Mouse (Mus musculus) forebrain, embryonic 10.5 days (tissue): ENCODE measurements around the gene Thnsl2. TPM values are rescaled to one million over a fixed set of nuclear protein-coding genes. Genes with fewer than 3 reads are reported as not detected.

ENCODE experiments used
- DNase-seq: peaks from one replicate; pipeline ENCODE4 v3.0.0-alpha.2; 2017; ENCODE audit warnings: low spot score; ENCODE audit errors: extremely low spot score
- H3K27ac ChIP-seq: fragments of 300-500 bp; sonication (generic); 2 replicates; pipeline ENCODE4 v1.5.1; 2016; ENCODE audit warnings: mild to moderate bottlenecking
- H3K27me3 ChIP-seq: fragments of 300-500 bp; sonication (generic); 2 replicates; pipeline ENCODE4 v1.6.1; 2016; ENCODE audit warnings: mild to moderate bottlenecking; ENCODE audit not compliant: poor library complexity, severe bottlenecking
- H3K36me3 ChIP-seq: fragments of 300-500 bp; sonication (generic); replicated peaks from 2 replicates; pipeline ENCODE4 v1.6.1; 2016; ENCODE audit warnings: mild to moderate bottlenecking, moderate library complexity
- H3K4me1 ChIP-seq: fragments of 300-500 bp; sonication (generic); 2 replicates; pipeline ENCODE4 v1.6.1; 2016
- H3K4me3 ChIP-seq: fragments of 300-500 bp; sonication (generic); 2 replicates; pipeline ENCODE4 v1.5.1; 2016; ENCODE audit warnings: mild to moderate bottlenecking, moderate library complexity
- H3K9me3 ChIP-seq: fragments of 300-500 bp; sonication (generic); 2 replicates; pipeline ENCODE4 v1.6.1; 2016; ENCODE audit warnings: mild to moderate bottlenecking, moderate library complexity
- WGBS: fragments of 180-500 bp; shearing (Covaris S2); methylation state at CpG from one replicate; pipeline ENCODE4 v1.1.7; 2016; 5-methylcytosine and 5-hydroxymethylcytosine counted together
- polyA plus RNA-seq: library from polyadenylated mRNA; unstranded; fragments of >200 nt; fragmentation: Nextera tagmentation; extraction: Ambion mirVana; gene quantifications from 2 replicates; pipeline ENCODE4 v1.2.1, GENCODE M21; 2016

Thnsl2 gene
- polyA plus RNA-seq, 1 experiment from 2014 or later, result 4.7 TPM

DNA sequence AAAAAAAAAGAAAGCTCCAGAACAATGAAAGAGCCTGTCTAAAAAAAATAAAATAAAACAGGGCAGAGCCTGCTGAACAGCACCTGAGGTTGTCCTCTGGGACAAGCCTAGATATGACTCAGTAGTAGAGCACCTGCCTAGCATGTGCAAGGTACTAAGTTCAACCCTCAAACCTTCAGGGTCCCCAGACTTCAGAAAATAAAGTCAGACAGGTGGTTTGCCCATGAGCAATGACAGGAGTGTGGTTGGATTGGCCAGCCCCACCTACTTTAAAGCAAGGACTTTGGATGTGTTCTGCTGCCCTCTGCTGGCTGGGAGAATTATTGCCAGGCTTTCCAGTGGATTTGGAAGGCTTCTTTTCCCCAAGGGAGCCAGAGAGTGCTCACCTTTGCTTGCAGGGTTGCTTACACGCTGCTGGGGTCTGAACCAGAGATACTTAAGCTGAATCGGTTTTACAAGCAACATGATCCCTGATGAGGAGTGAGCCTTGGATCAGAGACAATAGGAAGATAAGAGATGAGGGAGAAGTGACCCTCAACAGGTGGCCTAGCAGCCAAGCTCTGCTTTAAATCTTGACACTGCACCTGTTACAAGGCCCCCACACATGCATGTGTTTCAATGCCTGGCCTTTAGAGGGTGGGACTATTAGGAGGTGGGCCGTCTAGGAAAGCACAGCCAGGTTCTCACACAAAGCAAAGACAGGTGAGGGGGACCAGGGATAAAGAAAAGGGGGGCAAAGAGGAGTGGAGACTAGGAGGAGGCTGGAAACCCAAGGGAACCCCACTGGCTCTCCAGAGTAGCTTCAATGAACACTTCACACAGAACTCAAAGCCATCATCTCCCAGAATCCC is 19.0 kb downstream of the Thnsl2 start:
- Histone ChIP-seq H3K27ac (no peak overlapping the region), H3K27me3 (no peaks in the 10 kb centered on the region), H3K9me3 (no peaks in the 10 kb centered on the region), H3K36me3 (no peaks in the 10 kb centered on the region), H3K4me1 (no peaks in the 10 kb centered on the region), H3K4me3 (no peak overlapping the region)
- 7% methylated on average over 3 of the region's 3 CpGs for WGBS
- DNase-seq, result peak; percentile 80

DNA sequence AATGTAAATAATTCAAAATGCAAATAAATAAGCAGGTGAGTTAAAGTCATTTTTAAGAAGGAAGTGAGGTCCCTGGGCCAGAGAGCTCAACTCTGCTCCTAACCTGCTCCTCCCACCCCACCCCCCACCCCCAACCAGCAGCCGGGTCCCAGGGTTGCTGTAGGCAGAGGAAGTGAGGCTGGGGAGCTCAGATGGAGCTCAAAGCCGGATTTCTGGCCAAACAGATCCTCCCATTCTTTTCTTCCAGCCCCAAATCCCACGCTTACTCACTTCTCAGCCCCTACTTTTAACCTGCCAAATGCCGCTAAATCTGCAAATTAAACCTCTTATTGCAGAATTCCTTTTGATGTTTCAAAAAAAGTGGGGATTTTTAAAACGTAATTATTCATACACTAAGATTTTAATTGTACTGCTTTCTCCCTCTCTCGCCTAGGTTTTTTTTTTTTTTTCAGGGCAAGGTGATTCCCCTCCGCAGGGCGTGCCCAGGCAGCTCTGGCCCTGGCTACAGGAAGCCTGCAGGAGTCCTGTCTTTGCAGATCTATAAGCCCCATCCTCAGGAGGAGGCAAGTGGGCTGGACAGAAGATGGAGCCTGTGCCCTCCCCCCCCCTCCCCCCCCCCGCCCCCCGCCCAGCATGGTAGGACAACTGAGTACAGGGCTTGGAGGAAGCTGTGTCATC is 24.5 kb downstream of the Thnsl2 start:
- H3K4me1 ChIP-seq, result peaks cover 14% of the 10 kb centered on the region
- H3K27me3 ChIP-seq, result no peaks in the 10 kb centered on the region
- 2% methylated on average over 10 of the region's 10 CpGs for WGBS
- H3K9me3 ChIP-seq, result no peaks in the 10 kb centered on the region
- H3K27ac ChIP-seq, result no peak overlapping the region
- H3K36me3 ChIP-seq, result no peaks in the 10 kb centered on the region
- no peak for DNase-seq
- H3K4me3 ChIP-seq, result no peak overlapping the region

DNA sequence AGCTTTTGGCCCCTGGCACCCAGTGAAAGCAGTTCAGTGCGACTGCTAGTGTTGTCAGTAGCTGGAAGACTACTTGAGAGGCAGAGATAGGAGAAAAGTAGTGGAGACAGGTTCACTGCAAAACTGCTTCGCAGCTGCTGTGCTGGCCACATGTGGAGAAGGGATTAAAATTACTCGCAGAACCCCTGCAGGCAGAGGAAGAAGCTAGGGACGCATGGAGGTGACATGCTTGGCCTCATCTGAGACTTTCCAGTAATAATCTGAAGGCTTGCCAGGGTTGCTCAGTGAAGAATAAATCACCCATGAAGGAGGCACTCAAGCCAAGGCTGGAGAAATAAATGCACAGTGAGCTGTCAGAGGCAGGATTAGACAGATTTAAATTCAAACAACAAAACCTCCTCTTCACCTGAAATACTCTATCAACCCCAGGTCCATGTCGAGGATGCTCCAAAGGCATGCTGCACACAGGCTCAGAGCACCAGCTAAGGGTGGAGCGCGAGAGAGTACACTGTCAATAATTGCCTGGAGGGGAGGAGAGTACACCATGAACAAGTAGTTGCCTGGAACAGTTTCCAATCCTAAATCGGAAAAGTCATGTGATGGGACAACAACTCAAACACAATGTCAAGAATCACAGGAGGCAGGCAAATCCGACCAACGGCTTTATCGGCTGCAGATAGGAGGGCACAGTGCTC is 32.7 kb downstream of the Thnsl2 start:
- H3K4me1 ChIP-seq, result peaks cover 5% of the 10 kb centered on the region; the same call in 1 of the 2 replicates
- H3K27ac ChIP-seq, result no peak overlapping the region
- DNase-seq, result no peak
- no peaks in the 10 kb centered on the region for H3K36me3 ChIP-seq
- no peaks in the 10 kb centered on the region for H3K27me3 ChIP-seq
- H3K4me3 ChIP-seq, result no peak overlapping the region
- H3K9me3 ChIP-seq, result no peaks in the 10 kb centered on the region
- WGBS, result 72% methylated on average over 11 of the region's 11 CpGs

DNA sequence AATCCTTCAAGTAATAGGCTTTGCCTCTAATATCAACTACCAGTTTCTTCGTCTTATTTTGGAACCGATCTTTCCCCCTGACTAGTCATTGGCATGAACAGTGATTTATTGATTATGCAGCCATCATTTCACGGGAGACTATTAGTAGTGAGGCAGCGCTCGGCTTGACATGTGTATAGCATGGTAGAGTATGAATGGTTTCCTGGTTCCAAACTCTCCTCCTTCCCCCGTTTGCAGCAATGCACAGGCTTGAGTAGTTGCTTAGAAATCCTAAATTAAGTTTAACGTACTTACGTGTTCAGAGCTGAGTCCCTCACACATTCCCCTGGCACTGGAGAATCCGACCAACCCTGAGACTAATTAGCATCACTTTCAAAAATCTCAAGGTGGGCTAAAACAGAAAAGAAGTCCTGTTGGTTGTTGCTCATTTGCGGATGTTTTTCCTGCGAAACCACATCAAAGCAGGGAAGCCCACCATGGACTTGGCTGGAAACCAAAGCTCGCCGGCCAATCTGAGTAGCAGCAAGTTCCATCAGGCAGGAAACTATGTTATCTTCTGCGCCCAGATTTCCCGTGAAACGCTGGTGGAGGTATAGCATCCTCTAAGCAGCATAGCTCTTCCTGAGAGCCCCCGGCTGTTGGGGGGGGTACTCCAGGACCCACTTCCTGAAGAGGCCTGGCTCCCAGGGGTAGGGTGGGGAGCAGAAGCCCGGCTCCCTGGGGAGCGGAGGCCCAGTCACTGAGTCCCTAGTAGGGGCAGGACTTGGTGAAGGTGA is 37.9 kb downstream of the Thnsl2 start:
- no peak for DNase-seq
- Histone ChIP-seq H3K4me1 (peaks cover 2% of the 10 kb centered on the region; the same call in 1 of the 2 replicates), H3K9me3 (no peaks in the 10 kb centered on the region), H3K36me3 (no peaks in the 10 kb centered on the region), H3K27me3 (no peaks in the 10 kb centered on the region), H3K4me3 (no peak overlapping the region), H3K27ac (no peak overlapping the region)
- WGBS, result 84% methylated on average over 19 of the region's 19 CpGs

DNA sequence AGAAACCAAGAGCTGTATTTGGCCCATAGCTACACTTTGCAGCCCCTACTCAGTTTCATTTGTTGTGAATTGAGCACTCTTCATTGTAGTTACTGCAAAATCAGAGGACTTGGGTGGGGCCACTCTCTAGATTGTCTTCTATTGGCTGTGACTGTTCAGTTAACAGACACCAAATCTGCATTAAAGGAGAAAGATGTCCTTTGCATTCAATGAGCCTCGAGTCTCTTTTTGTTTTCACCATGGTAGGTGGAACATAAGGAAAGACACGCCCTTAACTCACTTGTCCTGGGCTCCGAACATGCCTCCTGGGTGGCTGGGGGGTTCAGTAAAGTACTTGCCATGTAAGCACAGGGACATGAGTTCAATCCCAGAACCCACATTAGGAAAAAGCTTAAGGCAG is 48.1 kb downstream of the Thnsl2 start:
- no peak overlapping the region for H3K4me3 ChIP-seq
- no peaks in the 10 kb centered on the region for H3K4me1 ChIP-seq
- no peak for DNase-seq
- H3K27ac ChIP-seq, result no peak overlapping the region
- no peaks in the 10 kb centered on the region for H3K36me3 ChIP-seq
- WGBS, result 88% methylated on average over 3 of the region's 3 CpGs
- no peaks in the 10 kb centered on the region for H3K9me3 ChIP-seq
- no peaks in the 10 kb centered on the region for H3K27me3 ChIP-seq

DNA sequence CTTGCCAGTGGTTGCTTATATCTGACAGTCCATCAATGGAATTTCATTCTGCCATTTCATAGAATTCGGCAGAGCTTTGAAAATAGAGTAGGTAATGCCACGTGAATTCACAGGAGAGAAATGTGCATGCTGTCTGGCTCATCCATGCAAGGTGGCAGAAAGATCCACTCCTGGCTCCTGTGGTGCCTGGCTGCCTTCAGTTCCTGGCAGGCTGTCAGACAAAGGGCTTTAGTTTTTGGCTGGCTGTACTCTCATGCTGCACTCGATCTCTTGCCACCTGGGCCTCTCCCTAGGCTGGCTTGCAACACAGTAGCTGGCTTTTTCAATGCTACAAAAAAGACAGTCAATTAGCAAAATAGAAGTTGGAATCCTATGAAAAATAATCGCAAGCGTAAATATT is 49.5 kb downstream of the Thnsl2 start:
- H3K27ac ChIP-seq, result no peak overlapping the region
- 75% methylated on average over 5 of the region's 5 CpGs for WGBS
- H3K9me3 ChIP-seq, result no peaks in the 10 kb centered on the region
- no peaks in the 10 kb centered on the region for H3K36me3 ChIP-seq
- no peak overlapping the region for H3K4me3 ChIP-seq
- no peaks in the 10 kb centered on the region for H3K4me1 ChIP-seq
- no peak for DNase-seq
- no peaks in the 10 kb centered on the region for H3K27me3 ChIP-seq

DNA sequence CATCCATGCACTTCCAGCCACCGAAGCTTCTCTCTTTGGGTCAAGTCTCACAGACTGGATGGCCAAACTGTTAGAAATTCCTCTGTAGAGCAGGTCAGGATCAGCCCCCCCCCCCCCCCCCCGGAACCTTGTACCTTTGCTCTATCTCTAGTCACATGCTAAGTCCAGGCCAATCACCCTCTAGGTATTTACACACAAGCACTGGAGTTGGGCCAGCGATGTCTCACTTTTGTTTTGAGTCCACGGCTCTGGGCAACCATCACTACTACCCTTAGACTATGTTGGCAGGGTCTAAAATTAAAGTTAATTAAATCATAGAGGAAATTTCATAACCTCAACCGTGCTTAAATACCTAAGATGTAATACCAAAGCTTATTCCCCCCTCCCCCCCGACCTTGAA is 50.6 kb downstream of the Thnsl2 start:
- no peak for DNase-seq
- Histone ChIP-seq H3K27ac (no peak overlapping the region), H3K4me3 (no peak overlapping the region), H3K27me3 (no peaks in the 10 kb centered on the region), H3K36me3 (no peaks in the 10 kb centered on the region), H3K4me1 (no peaks in the 10 kb centered on the region), H3K9me3 (no peaks in the 10 kb centered on the region)
- WGBS, result 84% methylated on average over 6 of the region's 6 CpGs

DNA sequence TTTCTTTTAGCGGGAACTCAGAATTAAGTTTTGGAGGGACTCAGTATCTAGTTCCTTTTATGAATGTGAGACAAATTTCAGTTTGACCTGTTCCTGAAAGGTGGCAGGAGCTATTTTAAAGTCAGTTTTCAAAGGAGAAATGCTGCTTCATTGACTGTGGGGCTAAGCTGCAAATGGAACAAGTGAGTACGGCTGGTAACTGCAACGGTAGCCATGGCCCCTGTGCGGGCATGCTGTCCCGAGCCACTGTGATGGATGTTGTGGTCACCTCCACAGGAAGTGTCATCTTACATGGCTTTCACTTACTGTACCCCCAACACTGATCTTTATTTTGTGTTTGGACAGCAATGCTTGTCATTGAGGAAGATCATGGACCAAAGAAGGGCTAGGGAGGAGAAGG is 53.8 kb downstream of the Thnsl2 start:
- Histone ChIP-seq H3K4me3 (no peak overlapping the region), H3K36me3 (no peaks in the 10 kb centered on the region), H3K9me3 (peaks cover 7% of the 10 kb centered on the region; the same call in 1 of the 2 replicates), H3K27me3 (no peaks in the 10 kb centered on the region), H3K27ac (no peak overlapping the region), H3K4me1 (no peaks in the 10 kb centered on the region)
- no peak for DNase-seq
- 91% methylated on average over 5 of the region's 5 CpGs for WGBS

DNA sequence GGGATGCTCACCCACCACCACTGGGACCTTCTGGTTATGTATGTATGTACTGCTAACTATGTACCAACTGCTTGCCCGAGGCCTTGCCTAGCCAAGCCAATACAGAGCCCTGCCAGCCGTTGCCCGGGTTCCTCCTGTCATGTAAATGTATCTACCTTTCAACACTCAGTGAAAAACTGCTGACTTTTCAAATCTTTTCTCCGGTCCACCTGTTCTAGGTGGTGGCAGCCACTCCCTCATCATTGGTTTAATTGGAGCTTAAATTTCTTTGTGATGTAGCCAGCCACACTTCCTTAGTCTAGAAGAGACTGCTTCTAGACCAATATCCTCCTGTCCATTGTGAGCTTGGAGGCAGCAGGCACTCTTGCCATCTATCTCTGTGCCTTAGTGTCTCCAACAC is 54.5 kb downstream of the Thnsl2 start:
- WGBS, result 90% methylated on average over 4 of the region's 4 CpGs
- no peak overlapping the region for H3K27ac ChIP-seq
- no peaks in the 10 kb centered on the region for H3K36me3 ChIP-seq
- DNase-seq, result no peak
- no peaks in the 10 kb centered on the region for H3K27me3 ChIP-seq
- H3K9me3 ChIP-seq, result peaks cover 7% of the 10 kb centered on the region; the same call in 1 of the 2 replicates
- H3K4me3 ChIP-seq, result no peak overlapping the region
- no peaks in the 10 kb centered on the region for H3K4me1 ChIP-seq

DNA sequence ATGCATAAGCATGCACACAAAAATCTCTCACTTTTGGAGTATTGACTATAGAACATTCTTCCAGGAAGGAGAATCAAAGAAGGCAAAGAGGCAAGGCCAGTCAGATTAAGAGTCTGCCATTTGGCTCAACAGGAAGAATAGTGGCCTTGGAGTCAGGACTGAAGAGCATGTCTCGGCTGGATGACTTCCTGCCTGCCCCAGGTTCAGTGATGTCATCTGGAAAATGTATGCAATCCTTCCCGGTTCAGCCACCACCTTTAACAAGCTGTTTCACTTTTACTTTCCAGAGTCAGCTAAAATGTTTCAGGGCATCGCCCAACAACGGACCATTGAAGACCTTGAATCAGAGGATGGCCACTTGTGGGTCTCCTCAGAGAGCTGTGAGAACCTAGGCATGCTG is 55.2 kb downstream of the Thnsl2 start:
- H3K4me1 ChIP-seq, result no peaks in the 10 kb centered on the region
- H3K27ac ChIP-seq, result no peak overlapping the region
- H3K27me3 ChIP-seq, result no peaks in the 10 kb centered on the region
- H3K4me3 ChIP-seq, result no peak overlapping the region
- H3K9me3 ChIP-seq, result peaks cover 7% of the 10 kb centered on the region; the same call in 1 of the 2 replicates
- H3K36me3 ChIP-seq, result no peaks in the 10 kb centered on the region
- 81% methylated on average over 4 of the region's 4 CpGs for WGBS
- no peak for DNase-seq

DNA sequence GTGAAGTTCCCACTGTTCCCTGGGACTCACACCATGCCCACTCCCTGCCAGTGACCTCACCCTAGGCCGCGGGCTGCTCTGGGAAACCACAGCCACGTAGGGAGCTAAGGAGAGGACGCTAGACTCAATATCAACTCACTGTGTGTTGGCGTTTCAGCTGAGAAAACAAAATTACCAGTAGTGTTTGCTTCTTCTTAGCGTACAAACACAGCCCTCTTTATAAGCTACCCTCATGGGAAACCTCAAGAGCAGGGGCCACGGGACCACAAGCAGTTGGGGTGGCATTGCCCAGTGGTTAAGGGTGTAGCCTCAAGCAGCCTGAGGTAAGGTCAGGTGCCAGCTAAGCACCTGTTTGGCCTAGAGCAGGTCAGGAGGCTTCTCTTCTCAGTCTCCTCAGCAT is 60.8 kb downstream of the Thnsl2 start:
- DNase-seq, result no peak
- Histone ChIP-seq H3K4me3 (no peak overlapping the region), H3K4me1 (no peaks in the 10 kb centered on the region), H3K9me3 (peaks cover 7% of the 10 kb centered on the region; the same call in 1 of the 2 replicates), H3K36me3 (no peaks in the 10 kb centered on the region), H3K27me3 (no peaks in the 10 kb centered on the region), H3K27ac (no peak overlapping the region)
- 87% methylated on average over 7 of the region's 7 CpGs for WGBS

DNA sequence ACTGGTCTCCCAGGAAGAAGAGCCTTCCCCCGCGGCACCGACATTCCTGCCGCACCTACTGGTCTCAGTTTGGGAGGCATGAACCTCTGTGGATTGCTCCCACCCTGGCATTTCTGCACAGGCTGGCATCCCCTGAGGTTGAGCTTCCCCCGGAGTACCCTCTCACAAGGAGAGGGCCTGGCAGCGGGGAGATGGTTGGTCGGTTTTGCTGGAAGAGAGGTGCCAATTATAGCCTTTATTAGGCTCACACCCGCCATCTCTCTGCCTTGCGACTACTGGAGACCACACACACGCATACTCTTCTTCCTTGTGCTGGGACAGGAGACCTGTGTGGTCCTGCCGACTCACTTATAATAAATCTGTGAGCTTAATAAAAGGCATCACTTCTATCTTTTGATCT is 62.2 kb downstream of the Thnsl2 start:
- Histone ChIP-seq H3K4me1 (no peaks in the 10 kb centered on the region), H3K36me3 (no peaks in the 10 kb centered on the region), H3K9me3 (peaks cover 6% of the 10 kb centered on the region; the same call in 1 of the 2 replicates), H3K27ac (no peak overlapping the region), H3K4me3 (no peak overlapping the region), H3K27me3 (no peaks in the 10 kb centered on the region)
- 84% methylated on average over 11 of the region's 11 CpGs for WGBS
- no peak for DNase-seq
